Mouse (Mus musculus) liver, embryonic 14.5 days (tissue): ENCODE results near the gene Selenoi.

Experiments used
- CTCF ChIP-seq: IDR thresholded peaks from 2 replicates; pipeline ENCODE4 v1.5.1; 2016; ENCODE audit warnings: antibody characterized with exemption, low read depth, control low read depth
- EP300 ChIP-seq: IDR thresholded peaks from 2 replicates; pipeline ENCODE4 v1.6.1; 2016; ENCODE audit warnings: antibody characterized with exemption, low read depth

GRCm38 (mm10) chr5:30233979-30234378 is 1.6 kb downstream of the Selenoi start:
- no peak for TF ChIP-seq EP300
- TF ChIP-seq CTCF, result no peak
